Mouse (Mus musculus): ENCODE results near the gene Lhfpl4.

DNA sequence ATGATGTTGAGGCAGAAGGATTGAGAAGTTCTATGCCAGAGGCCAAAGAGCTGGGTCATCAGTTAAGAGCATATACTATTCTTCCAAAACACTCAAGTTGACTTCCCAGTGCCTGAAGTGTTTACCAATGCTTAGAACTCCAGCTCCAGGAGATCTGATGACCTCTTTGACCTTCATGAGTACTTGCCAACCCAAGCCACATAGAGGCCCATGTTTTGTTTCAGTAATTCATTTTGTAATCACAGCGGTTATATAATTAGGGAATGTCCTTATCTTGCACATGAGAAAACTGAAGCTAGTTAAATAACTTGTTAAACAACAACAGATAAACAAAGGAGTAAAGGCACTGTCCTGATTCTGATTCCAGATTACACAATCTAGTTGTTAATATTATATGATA lies 50.4 kb downstream of the Lhfpl4 start:
- no peak for TF ChIP-seq CTCF (IDR thresholded peaks at IDR 0.05; ENCODE audit: control insufficient read depth, insufficient read depth, insufficient replicate concordance, low read depth, low read length)
- TF ChIP-seq POLR2A (IDR thresholded peaks at IDR 0.05; ENCODE audit: control insufficient read depth, low read depth, low read length): no peak

All from testis, adult 2 months (tissue).